Mouse (Mus musculus): Measurements from ENCODE around the gene Lcn12.

- no peak for TF ChIP-seq CTCF (IDR thresholded peaks at IDR 0.05; ENCODE audit: low read depth)
- TF ChIP-seq EP300 (optimal IDR thresholded peaks at IDR 0.05) = no peak
Observed at GRCm38 (mm10) chr2:25441067-25441466, 52.6 kb downstream of the Lcn12 start.

Data from stomach, postnatal 0 days (tissue).